Mouse (Mus musculus): ENCODE data around the gene Zfp36l1. TPM values are rescaled to one million over a fixed set of nuclear protein-coding genes. Genes with fewer than 3 reads are reported as not detected.
A peak's percentile ranks its signal among the peaks of the same experiment; 100 is the strongest.

The Zfp36l1 gene
- polyA plus RNA-seq, 1 experiment from 2014 or later = 53.1 TPM

- H3K36me3 ChIP-seq = no peaks in the 10 kb centered on the region
- H3K9ac ChIP-seq = no peak overlapping the region
- peaks cover 50% of the 10 kb centered on the region for H3K4me1 ChIP-seq (replicated peaks)
- 66% methylated on average over 5 of the region's 5 CpGs for WGBS
- no peak overlapping the region for H3K4me3 ChIP-seq
- H3K4me2 ChIP-seq = no peak overlapping the region
- H3K9me3 ChIP-seq = no peaks in the 10 kb centered on the region
- H3K27ac ChIP-seq = peak overlapping the region; percentile 81
- ATAC-seq (ENCODE audit: low FRiP score) = no peak
- no peaks in the 10 kb centered on the region for H3K27me3 ChIP-seq
Observed at GRCm38 (mm10) chr12:80059773-80060328, 53.0 kb downstream of the Zfp36l1 start.

Other genes starting within 250 kb of the Zfp36l1 start
- 7.0 TPM in 2 replicates for gene Actn1, start 147.4 kb upstream of the Zfp36l1 start, polyA plus RNA-seq (2015; fragmentation: Nextera tagmentation; extraction: Ambion mirVana)